Mouse (Mus musculus) yolk sac, embryonic 10.5 days (tissue): ENCODE measurements around the gene Gm20388.

ENCODE experiments used
- DNase-seq: peaks from one replicate; pipeline ENCODE4 v3.0.0-alpha.2; 2017; ENCODE audit warnings: low spot score

Gm20388 gene

GRCm38 (mm10) chr8:121018236-121018635 lies 1107.6 kb downstream of the Gm20388 start:
- no peak for DNase-seq

- DNase-seq, result no peak
These were observed 1110.8 kb downstream of the Gm20388 start for GRCm38 (mm10) chr8:121021488-121021887.

- no peak for DNase-seq
These were observed 1112.4 kb downstream of the Gm20388 start for GRCm38 (mm10) chr8:121023003-121023402.

GRCm38 (mm10) chr8:121023736-121024135 lies 1113.1 kb downstream of the Gm20388 start:
- peak; percentile 47 for DNase-seq

GRCm38 (mm10) chr8:121025486-121025885 lies 1114.8 kb downstream of the Gm20388 start:
- no peak for DNase-seq

- peak; percentile 67 for DNase-seq
These were observed 1117.1 kb downstream of the Gm20388 start for GRCm38 (mm10) chr8:121027787-121028186.

GRCm38 (mm10) chr8:121029076-121029475 lies 1118.4 kb downstream of the Gm20388 start:
- DNase-seq, result no peak

- DNase-seq, result no peak
These were observed 1119.9 kb downstream of the Gm20388 start for GRCm38 (mm10) chr8:121030496-121031040.

GRCm38 (mm10) chr8:121033299-121034013 lies 1122.8 kb downstream of the Gm20388 start:
- no peak for DNase-seq

GRCm38 (mm10) chr8:121035611-121036010 lies 1125.0 kb downstream of the Gm20388 start:
- no peak for DNase-seq

- peak; percentile 29 for DNase-seq
These were observed 1133.2 kb downstream of the Gm20388 start for GRCm38 (mm10) chr8:121043719-121044440.

GRCm38 (mm10) chr8:121047441-121047840 lies 1136.8 kb downstream of the Gm20388 start:
- DNase-seq, result no peak

GRCm38 (mm10) chr8:121058081-121058480 lies 1147.4 kb downstream of the Gm20388 start:
- DNase-seq, result no peak

- DNase-seq, result no peak
These were observed 1148.5 kb downstream of the Gm20388 start for GRCm38 (mm10) chr8:121059098-121059497.

- DNase-seq, result no peak
These were observed 1151.9 kb downstream of the Gm20388 start for GRCm38 (mm10) chr8:121062521-121062920.

- DNase-seq, result no peak
These were observed 1153.0 kb downstream of the Gm20388 start for GRCm38 (mm10) chr8:121063649-121064048.

- peak; percentile 55 for DNase-seq
These were observed 1160.8 kb downstream of the Gm20388 start for GRCm38 (mm10) chr8:121071454-121071853.

- no peak for DNase-seq
These were observed 1161.9 kb downstream of the Gm20388 start for GRCm38 (mm10) chr8:121072406-121073130.

- peak; percentile 31 for DNase-seq
These were observed 1162.8 kb downstream of the Gm20388 start for GRCm38 (mm10) chr8:121073174-121074107.

GRCm38 (mm10) chr8:121074108-121074847 lies 1163.6 kb downstream of the Gm20388 start:
- no peak for DNase-seq

GRCm38 (mm10) chr8:121074848-121075145 lies 1164.2 kb downstream of the Gm20388 start:
- no peak for DNase-seq
